Mouse (Mus musculus) midbrain, embryonic 13.5 days (tissue): ENCODE measurements around the gene Ifitm10. TPM values are rescaled to one million over a fixed set of nuclear protein-coding genes. Genes with fewer than 3 reads are reported as not detected.
"Not testable (repeated sequence)": the region's sequence is repeated elsewhere in the genome, so short reads cannot be mapped to it uniquely, and the experiment has no call there.

ENCODE experiments used
- ATAC-seq: fragments of 200-750 bp; cut with Nextera tagmentation; 2 replicates; pipeline ENCODE4 v1.8.0; 2017; ENCODE audit warnings: mild to moderate bottlenecking, moderate TSS enrichment, moderate library complexity
- H3K27ac ChIP-seq: fragments of 300-500 bp; sonication (generic); 2 replicates; pipeline ENCODE4 v1.5.1; 2015; ENCODE audit warnings: inconsistent platforms, mild to moderate bottlenecking, moderate library complexity
- H3K27me3 ChIP-seq: fragments of 300-500 bp; sonication (generic); 2 replicates; pipeline ENCODE4 v1.6.1; 2015; ENCODE audit warnings: mild to moderate bottlenecking, inconsistent platforms
- H3K36me3 ChIP-seq: fragments of 300-500 bp; sonication (generic); 2 replicates; pipeline ENCODE4 v1.6.1; 2015; ENCODE audit warnings: mild to moderate bottlenecking, inconsistent platforms
- H3K4me1 ChIP-seq: fragments of 300-500 bp; sonication (generic); replicated peaks from 2 replicates; pipeline ENCODE4 v1.6.1; 2015; ENCODE audit warnings: inconsistent platforms
- H3K4me2 ChIP-seq: fragments of 300-500 bp; sonication (generic); replicated peaks from 2 replicates; pipeline ENCODE4 v1.6.1; 2015; ENCODE audit warnings: moderate library complexity, mild to moderate bottlenecking, inconsistent platforms
- H3K4me3 ChIP-seq: fragments of 300-500 bp; sonication (generic); replicated peaks from 2 replicates; pipeline ENCODE4 v1.5.1; 2015; ENCODE audit warnings: mild to moderate bottlenecking, inconsistent platforms
- H3K9ac ChIP-seq: fragments of 300-500 bp; sonication (generic); replicated peaks from 2 replicates; pipeline ENCODE4 v1.6.1; 2015; ENCODE audit warnings: mild to moderate bottlenecking, inconsistent platforms
- H3K9me3 ChIP-seq: fragments of 300-500 bp; sonication (generic); 2 replicates; pipeline ENCODE4 v1.6.1; 2016; ENCODE audit warnings: mild to moderate bottlenecking, inconsistent platforms
- WGBS: fragments of 180-500 bp; shearing (Covaris S2); methylation state at CpG from one replicate; pipeline ENCODE4 v1.1.7; 2015; 5-methylcytosine and 5-hydroxymethylcytosine counted together
- polyA plus RNA-seq: library from polyadenylated mRNA; unstranded; fragments of >200 nt; fragmentation: Nextera tagmentation; extraction: Ambion mirVana; gene quantifications from 2 replicates; pipeline ENCODE4 v1.2.1, GENCODE M21; 2015

Ifitm10 gene
- 1.9 and 2.3 TPM in 2 replicates for polyA plus RNA-seq

DNA sequence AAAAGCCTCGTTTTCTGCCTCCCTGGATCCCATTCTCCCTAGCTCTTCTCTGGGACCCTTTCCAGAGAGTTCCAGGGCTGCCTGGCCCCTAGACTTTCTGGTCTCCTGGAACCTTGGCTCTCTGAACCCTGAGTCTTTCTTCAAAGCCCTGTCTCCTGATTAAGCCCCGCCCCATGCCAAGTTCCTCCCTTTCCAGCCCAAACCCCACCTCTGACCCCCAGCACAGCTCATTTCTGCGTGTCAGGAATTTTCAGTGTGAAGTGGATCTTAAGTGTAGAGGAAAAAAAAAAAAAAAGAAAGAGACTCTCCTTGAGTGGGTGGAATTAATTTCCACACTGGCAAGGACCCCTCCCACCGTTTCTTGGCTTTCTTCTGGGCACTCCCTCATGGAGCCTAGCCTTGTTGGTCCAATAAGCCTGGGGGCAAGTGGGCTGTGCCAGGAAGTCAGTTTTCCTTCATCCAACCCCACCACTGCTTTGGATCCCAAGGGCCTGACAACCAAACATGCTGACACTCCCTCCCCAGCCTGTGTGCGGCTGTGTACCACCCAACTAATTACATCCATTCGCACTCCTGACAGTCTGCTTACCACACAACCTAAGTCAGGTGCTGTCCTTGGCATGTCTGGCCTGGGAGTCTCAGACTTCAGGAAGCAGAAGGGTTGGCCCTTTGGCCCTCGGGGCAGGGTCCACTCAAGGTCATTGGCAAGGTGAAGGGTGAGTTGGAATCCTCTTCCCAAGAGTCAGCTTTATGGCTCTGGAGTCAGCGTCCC lies at the start of gene Ifitm10:
Ifitm10 (minus strand) TSS at position 113 of the 772 bp plus-strand sequence.
- no peak within 1 kb of the TSS for H3K27ac ChIP-seq
- no peaks in the 10 kb centered on the region for H3K9me3 ChIP-seq
- H3K27me3 ChIP-seq = peaks cover 52% of the 10 kb centered on the region
- peak within 1 kb of the TSS; percentile 64; the same call in 1 of the 2 replicates for H3K4me2 ChIP-seq
- no peak within 1 kb of the TSS for H3K9ac ChIP-seq
- WGBS = 72% methylated on average over 8 of the region's 8 CpGs
- H3K4me3 ChIP-seq = no peak within 1 kb of the TSS
- peaks cover 12% of the 10 kb centered on the region for H3K4me1 ChIP-seq
- peaks cover 46% of the 10 kb centered on the region for H3K36me3 ChIP-seq
- no peak for ATAC-seq

DNA sequence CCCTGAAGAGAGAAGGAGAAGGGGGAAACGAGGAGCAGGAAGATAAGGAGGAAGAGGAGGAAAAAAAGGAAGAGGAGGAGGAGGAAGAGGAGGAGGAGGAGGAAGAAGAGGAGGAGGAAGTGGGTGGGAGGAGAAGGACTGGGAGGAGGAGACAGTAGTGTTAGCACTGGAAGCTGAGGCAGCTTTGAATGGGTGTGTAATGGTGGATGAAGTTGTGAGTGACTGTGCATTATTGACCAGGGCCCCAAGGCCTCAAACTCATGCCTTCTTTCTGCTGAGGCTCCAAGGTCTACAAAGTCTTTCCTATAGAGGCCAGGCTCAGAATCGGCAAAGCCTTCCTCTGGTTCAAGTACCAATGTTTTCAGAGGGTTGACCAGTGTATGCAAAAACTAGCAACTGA lies 48.3 kb upstream of the Ifitm10 start:
- 76% methylated on average over 2 of the region's 2 CpGs for WGBS
- H3K4me3 ChIP-seq = no peak overlapping the region
- H3K36me3 ChIP-seq = no peaks in the 10 kb centered on the region
- H3K4me1 ChIP-seq = no peaks in the 10 kb centered on the region
- H3K27me3 ChIP-seq = no peaks in the 10 kb centered on the region; the same call in 1 of the 2 replicates
- ATAC-seq = no peak
- H3K27ac ChIP-seq = no peak overlapping the region
- no peak overlapping the region for H3K4me2 ChIP-seq
- no peaks in the 10 kb centered on the region for H3K9me3 ChIP-seq
- no peak overlapping the region for H3K9ac ChIP-seq

DNA sequence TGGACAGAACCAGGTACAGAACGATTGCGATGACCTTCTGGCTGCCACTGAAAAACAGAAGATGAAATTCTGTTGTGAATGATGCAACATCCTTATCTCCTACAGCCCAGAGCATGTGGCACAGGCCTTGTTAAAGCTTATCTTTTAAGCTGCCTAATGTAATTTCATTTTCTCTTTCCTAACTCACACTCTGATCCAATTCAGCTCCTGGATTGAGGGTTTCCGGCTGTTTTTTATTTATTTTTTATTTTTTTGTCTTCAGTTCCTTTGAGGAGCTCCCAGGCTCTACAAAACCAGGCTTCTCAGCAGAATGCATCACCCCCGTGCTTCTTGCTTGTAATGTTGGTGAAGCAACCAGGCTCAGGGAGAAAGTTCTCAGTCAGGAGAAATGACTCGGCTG lies 46.3 kb upstream of the Ifitm10 start:
- no peak overlapping the region for H3K27ac ChIP-seq
- H3K27me3 ChIP-seq = no peaks in the 10 kb centered on the region
- H3K4me2 ChIP-seq = no peak overlapping the region
- no peaks in the 10 kb centered on the region for H3K4me1 ChIP-seq
- 85% methylated on average over 5 of the region's 5 CpGs for WGBS
- ATAC-seq = no peak
- H3K4me3 ChIP-seq = no peak overlapping the region
- H3K36me3 ChIP-seq = no peaks in the 10 kb centered on the region
- H3K9ac ChIP-seq = no peak overlapping the region
- no peaks in the 10 kb centered on the region for H3K9me3 ChIP-seq

DNA sequence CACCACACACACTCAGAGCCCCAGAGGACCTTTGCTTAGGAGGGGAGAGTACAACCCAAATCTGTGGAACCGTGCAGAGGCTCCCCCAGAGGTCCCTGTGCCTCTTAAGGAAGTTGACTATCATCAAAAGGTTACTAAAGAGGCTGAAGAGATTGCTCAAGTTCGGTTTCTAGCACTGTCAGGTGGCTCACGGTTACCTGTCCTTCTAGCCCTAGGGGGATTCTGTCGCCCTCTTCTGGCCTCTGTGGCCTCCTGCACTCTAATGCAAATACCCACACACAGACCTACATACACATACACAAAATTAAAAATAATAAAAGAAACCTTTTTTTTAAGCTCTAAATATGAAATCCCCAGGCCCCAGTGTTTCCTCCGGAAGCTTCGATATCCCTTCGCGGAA lies 45.1 kb upstream of the Ifitm10 start:
- no peak overlapping the region for H3K4me3 ChIP-seq
- H3K27ac ChIP-seq = no peak overlapping the region
- no peaks in the 10 kb centered on the region for H3K9me3 ChIP-seq
- no peaks in the 10 kb centered on the region for H3K36me3 ChIP-seq
- H3K9ac ChIP-seq = no peak overlapping the region
- H3K4me2 ChIP-seq = no peak overlapping the region
- H3K27me3 ChIP-seq = no peaks in the 10 kb centered on the region
- 91% methylated on average over 8 of the region's 8 CpGs for WGBS
- H3K4me1 ChIP-seq = no peaks in the 10 kb centered on the region
- no peak for ATAC-seq

DNA sequence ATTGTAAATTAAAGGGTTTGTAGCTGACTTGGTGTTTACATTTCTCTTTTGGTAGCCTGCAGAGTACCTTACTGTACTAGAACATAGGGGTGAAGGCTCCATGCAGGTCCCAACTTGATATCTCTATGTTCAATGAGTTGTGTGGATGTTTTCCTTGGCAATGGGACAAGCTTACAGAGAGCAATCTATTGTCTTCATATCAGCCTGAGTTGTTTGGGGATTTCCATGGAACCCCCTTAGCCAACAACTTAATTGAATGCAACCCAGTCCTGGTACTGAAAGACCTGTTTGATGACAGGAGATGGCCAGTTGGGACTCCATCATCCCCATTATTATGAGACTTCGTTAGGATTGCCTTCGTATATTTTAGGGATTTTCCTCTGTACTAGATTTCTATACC lies 44.5 kb upstream of the Ifitm10 start:
- no peak for ATAC-seq
- WGBS = 92% methylated on average over 2 of the region's 2 CpGs
- H3K4me2 ChIP-seq = no peak overlapping the region

DNA sequence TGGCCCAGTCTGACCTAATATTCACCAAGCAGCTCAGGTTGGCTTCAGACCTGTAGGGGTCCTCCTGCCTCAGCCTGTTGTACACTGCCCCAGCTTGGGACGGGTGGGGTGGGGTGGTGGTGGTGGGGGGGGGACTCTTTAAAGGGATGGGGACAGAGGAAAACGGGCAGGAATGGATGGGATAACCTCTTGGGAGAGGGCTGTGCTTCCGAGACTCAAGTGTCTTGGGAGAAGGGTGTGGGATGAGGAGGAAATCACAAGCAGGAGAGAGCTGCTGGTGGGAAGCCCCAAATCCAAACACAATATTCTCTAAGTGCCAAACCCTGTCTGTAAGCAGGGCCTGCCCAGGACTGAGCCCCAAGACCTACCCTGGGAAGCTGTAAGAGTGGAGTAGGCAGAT lies 42.7 kb upstream of the Ifitm10 start:
- H3K4me3 ChIP-seq = no peak overlapping the region
- H3K4me2 ChIP-seq = no peak overlapping the region
- ATAC-seq = no peak
- H3K27me3 ChIP-seq = no peaks in the 10 kb centered on the region
- no peak overlapping the region for H3K9ac ChIP-seq
- H3K9me3 ChIP-seq = no peaks in the 10 kb centered on the region
- H3K36me3 ChIP-seq = no peaks in the 10 kb centered on the region
- no peaks in the 10 kb centered on the region for H3K4me1 ChIP-seq
- WGBS = 88% methylated on average over 3 of the region's 3 CpGs
- no peak overlapping the region for H3K27ac ChIP-seq

More for the DNA sequence above, 44.5 kb upstream of the Ifitm10 start:
- H3K9me3 ChIP-seq = no peaks in the 10 kb centered on the region
- no peak overlapping the region for H3K9ac ChIP-seq
- no peak overlapping the region for H3K27ac ChIP-seq
- H3K36me3 ChIP-seq = no peaks in the 10 kb centered on the region
- H3K27me3 ChIP-seq = no peaks in the 10 kb centered on the region
- no peaks in the 10 kb centered on the region for H3K4me1 ChIP-seq
- no peak overlapping the region for H3K4me3 ChIP-seq

DNA sequence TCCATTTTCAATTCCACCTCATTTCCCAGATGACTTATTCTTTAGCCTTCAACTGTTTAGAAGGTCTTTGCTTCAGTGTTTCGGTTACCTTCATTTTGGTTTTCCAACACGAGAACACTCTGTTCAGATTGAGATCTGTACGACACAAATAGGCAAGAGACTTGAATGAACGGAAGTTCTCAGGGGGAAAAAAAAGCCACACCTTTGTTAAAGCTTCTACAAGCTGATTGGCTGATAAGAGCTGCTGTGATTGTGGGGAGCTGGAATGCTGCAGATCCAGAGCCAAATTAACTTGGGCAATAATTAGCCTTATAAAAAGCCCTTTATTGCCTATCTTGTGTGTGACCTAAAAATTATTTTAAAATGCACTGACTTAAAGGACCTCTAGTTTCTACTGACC lies 41.8 kb upstream of the Ifitm10 start:
- no peak overlapping the region for H3K4me2 ChIP-seq
- 74% methylated on average over 4 of the region's 4 CpGs for WGBS

DNA sequence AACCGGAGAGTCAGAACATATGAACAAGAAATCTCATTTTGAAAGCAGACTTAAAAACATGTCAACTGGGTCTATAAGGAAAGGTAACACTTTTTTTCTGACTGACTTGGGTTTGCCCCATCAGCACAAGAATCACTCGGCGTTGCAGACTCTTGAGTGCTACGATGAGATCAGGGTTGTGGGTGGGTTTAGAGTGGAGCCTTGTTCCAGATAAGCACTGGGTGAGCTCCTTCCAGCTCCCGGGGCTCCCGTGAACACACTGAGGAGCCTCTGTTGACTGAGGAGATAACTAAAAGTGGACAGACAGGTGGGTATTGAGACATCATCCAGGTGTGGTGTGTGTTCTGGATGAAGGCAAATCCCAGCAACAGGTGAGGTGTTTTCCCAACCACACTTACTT lies 39.7 kb upstream of the Ifitm10 start:
- Histone ChIP-seq H3K27me3 (no peaks in the 10 kb centered on the region), H3K9ac (no peak overlapping the region), H3K4me3 (no peak overlapping the region), H3K27ac (no peak overlapping the region), H3K36me3 (no peaks in the 10 kb centered on the region), H3K9me3 (no peaks in the 10 kb centered on the region), H3K4me1 (no peaks in the 10 kb centered on the region), H3K4me2 (no peak overlapping the region)
- WGBS = 94% methylated on average over 6 of the region's 6 CpGs
- ATAC-seq = no peak

More for the DNA sequence above, 41.8 kb upstream of the Ifitm10 start:
- H3K27me3 ChIP-seq = no peaks in the 10 kb centered on the region
- no peaks in the 10 kb centered on the region for H3K9me3 ChIP-seq
- no peak overlapping the region for H3K4me3 ChIP-seq
- H3K4me1 ChIP-seq = no peaks in the 10 kb centered on the region
- H3K9ac ChIP-seq = no peak overlapping the region
- no peak overlapping the region for H3K27ac ChIP-seq
- ATAC-seq = no peak
- no peaks in the 10 kb centered on the region for H3K36me3 ChIP-seq

DNA sequence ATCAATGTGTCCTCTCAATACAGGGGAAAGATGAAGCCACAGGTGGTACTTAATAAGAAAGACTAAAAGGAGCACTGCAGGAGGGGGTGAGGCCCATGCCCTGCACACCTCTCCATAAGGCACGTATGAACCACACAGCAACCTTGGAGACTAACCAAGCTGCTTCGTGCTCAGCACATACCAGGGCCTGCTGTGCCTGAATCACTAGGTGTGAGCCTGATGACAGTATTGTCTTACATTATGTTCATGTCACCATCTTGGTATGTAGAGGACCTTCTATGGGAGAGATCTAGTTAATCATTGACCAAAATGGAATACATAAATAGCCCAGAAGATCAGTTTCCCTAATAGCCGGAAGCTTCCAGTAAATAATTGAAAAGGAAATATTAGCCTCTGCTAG lies 36.0 kb upstream of the Ifitm10 start:
- no peak for ATAC-seq
- Histone ChIP-seq H3K9ac (no peak overlapping the region), H3K4me2 (no peak overlapping the region), H3K4me3 (no peak overlapping the region), H3K4me1 (no peaks in the 10 kb centered on the region), H3K27ac (no peak overlapping the region), H3K9me3 (no peaks in the 10 kb centered on the region), H3K27me3 (no peaks in the 10 kb centered on the region), H3K36me3 (no peaks in the 10 kb centered on the region)
- 81% methylated on average over 3 of the region's 3 CpGs for WGBS

DNA sequence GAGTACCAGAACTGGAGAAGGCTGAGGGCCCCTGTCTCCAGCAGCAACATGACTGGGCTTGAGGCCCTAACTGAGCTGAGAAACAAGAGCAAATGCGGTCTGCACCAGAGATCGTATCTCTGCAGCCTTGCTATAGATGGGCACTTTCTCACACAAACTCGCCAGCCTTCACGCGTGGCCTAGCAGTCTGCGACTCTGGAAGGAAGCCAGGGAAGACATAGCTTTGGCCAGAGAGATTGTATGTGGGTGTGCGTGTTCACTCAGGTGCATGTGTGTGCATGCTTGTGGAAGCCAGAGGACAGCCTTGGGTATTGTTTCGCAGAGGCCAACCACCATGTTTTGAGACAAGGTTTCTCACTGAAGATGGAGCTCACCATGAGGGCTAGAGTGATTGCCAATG lies 35.1 kb upstream of the Ifitm10 start:
- Histone ChIP-seq H3K36me3 (no peaks in the 10 kb centered on the region), H3K9me3 (no peaks in the 10 kb centered on the region), H3K27me3 (no peaks in the 10 kb centered on the region), H3K4me1 (no peaks in the 10 kb centered on the region), H3K4me2 (no peak overlapping the region), H3K9ac (no peak overlapping the region), H3K27ac (no peak overlapping the region), H3K4me3 (no peak overlapping the region)
- ATAC-seq = no peak
- 93% methylated on average over 8 of the region's 8 CpGs for WGBS

DNA sequence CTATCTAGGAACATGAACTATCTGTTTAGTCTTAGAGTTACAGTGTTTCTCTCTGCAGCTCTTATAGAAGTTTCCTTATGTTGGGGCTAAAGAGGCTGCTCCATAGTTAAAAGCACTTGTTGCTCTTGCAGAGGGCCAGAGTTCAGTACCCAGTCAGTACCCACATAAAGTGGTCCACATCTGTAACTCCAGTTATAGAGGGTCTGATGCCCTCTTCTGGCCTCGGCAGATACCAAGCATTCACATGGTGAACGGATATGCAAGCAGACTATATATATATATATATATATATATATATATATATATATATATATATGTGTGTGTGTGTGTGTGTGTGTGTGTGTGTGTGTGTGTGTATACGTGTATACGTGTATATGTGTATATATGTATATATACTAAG lies 34.4 kb upstream of the Ifitm10 start:
- ATAC-seq = no peak
- WGBS = 62% methylated on average over 4 of the region's 4 CpGs

DNA sequence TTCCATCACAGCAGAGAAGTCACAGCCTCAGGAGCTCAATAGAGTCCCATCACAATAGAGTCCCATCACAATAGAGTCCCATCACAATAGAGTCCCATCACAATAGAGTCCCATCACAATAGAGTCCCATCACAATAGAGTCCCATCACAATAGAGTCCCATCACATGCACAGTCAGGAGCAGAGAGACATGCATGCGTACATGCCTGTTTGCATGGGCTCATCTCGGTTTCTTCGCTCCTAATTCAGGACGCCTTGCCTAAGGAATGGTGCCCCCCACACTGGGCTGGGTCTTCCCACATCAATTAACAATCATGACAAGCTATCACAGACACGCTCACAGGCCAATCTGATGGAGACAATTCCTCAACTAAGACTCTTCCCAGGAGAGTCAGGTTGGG lies 31.6 kb upstream of the Ifitm10 start:
- H3K27ac ChIP-seq, H3K36me3 ChIP-seq, H3K9me3 ChIP-seq, H3K4me3 ChIP-seq, H3K9ac ChIP-seq, H3K27me3 ChIP-seq, ATAC-seq, H3K4me2 ChIP-seq: not testable (repeated sequence)
- 85% methylated on average over 5 of the region's 5 CpGs for WGBS
- H3K4me1 ChIP-seq = peaks cover 11% of the 10 kb centered on the region

More for the DNA sequence above, 34.4 kb upstream of the Ifitm10 start:
- H3K9me3 ChIP-seq = no peaks in the 10 kb centered on the region
- H3K9ac ChIP-seq = no peak overlapping the region
- H3K36me3 ChIP-seq = no peaks in the 10 kb centered on the region
- H3K27me3 ChIP-seq = no peaks in the 10 kb centered on the region
- no peak overlapping the region for H3K4me3 ChIP-seq
- no peak overlapping the region for H3K4me2 ChIP-seq
- H3K4me1 ChIP-seq = no peaks in the 10 kb centered on the region
- no peak overlapping the region for H3K27ac ChIP-seq

DNA sequence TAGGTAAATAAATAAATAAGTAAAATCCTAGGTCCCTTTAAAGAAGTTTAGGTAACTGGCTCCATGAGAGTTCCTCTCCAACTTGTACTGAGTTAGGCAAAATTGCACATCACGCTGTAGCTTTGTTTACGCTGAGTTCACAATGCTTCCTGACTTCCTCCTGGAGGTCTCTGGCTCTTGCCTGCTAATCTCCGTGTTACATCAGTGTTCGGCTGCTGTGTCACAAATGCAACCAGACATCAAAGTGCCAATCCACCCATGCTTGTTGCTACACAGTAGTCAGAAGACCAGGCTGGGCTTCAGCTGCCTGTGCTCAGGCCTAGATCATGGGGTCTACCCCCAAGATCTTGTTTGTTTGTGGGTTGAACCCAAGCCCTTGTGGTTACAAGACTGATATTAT lies 30.0 kb upstream of the Ifitm10 start:
- no peaks in the 10 kb centered on the region for H3K9me3 ChIP-seq
- H3K36me3 ChIP-seq = no peaks in the 10 kb centered on the region
- peaks cover 12% of the 10 kb centered on the region for H3K4me1 ChIP-seq
- H3K4me2 ChIP-seq = no peak overlapping the region
- H3K27ac ChIP-seq = no peak overlapping the region
- H3K4me3 ChIP-seq = no peak overlapping the region
- ATAC-seq = no peak
- no peaks in the 10 kb centered on the region for H3K27me3 ChIP-seq
- 76% methylated on average over 4 of the region's 4 CpGs for WGBS
- no peak overlapping the region for H3K9ac ChIP-seq
